Mouse (Mus musculus) ES-Bruce4 (cell line): Measurements from ENCODE around the gene Tfcp2l1.

Experiments used
- CTCF ChIP-seq: IDR thresholded peaks from one replicate; pipeline ENCODE4 v1.8.1; 2011; ENCODE audit warnings: low read depth, low read length
- EP300 ChIP-seq: IDR thresholded peaks from 2 replicates; pipeline ENCODE4 v1.6.1; 2011; ENCODE audit warnings: low read depth, low read length; ENCODE audit not compliant: insufficient read depth
- POLR2A ChIP-seq: IDR thresholded peaks from one replicate; pipeline ENCODE4 v1.8.1; 2011; ENCODE audit warnings: low read length; ENCODE audit not compliant: insufficient read depth

DNA sequence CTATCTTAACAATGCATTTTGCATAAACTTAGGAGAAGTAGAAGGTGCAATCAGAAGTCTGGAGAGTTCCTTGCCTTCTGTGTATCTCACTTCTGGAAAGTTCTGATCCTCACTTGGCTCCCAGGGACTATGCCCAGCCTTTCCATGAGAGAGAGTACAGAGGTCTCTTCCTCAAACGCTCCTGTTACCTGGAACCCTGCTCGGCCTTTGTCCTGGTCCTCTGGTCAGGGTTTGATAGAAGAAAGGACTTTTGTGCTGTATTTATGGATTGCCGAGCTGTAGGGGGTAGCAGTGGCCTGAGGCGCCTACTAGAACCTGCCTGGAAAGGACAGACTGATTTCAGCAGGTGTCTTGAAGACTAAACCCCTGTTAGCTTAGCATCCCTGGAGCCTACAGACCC lies 55.9 kb downstream of the Tfcp2l1 start:
- no peak for TF ChIP-seq CTCF
- no peak for TF ChIP-seq EP300
- no peak for TF ChIP-seq POLR2A
